Mouse (Mus musculus) embryonic facial prominence, embryonic 12.5 days (tissue): ENCODE data around the gene L2hgdh. TPM values are rescaled to one million over a fixed set of nuclear protein-coding genes. Genes with fewer than 3 reads are reported as not detected.

Experiments used
- ATAC-seq: fragments of 200-750 bp; cut with Nextera tagmentation; 2 replicates; pipeline ENCODE4 v1.8.0; 2017; ENCODE audit not compliant: insufficient number of reproducible peaks, insufficient read depth, low FRiP score, low TSS enrichment
- H3K27ac ChIP-seq: fragments of 300-500 bp; sonication (generic); 2 replicates; pipeline ENCODE4 v1.5.1; 2016; ENCODE audit warnings: mild to moderate bottlenecking
- H3K27me3 ChIP-seq: fragments of 300-500 bp; sonication (generic); 2 replicates; pipeline ENCODE4 v1.6.1; 2016; ENCODE audit warnings: mild to moderate bottlenecking, moderate library complexity
- H3K36me3 ChIP-seq: fragments of 300-500 bp; sonication (generic); 2 replicates; pipeline ENCODE4 v1.6.1; 2016; ENCODE audit warnings: mild to moderate bottlenecking
- H3K4me1 ChIP-seq: fragments of 300-500 bp; sonication (generic); 2 replicates; pipeline ENCODE4 v1.6.1; 2016
- H3K4me2 ChIP-seq: fragments of 300-500 bp; sonication (generic); replicated peaks from 2 replicates; pipeline ENCODE4 v1.6.1; 2016; ENCODE audit warnings: mild to moderate bottlenecking, moderate library complexity
- H3K4me3 ChIP-seq: fragments of 300-500 bp; sonication (generic); 2 replicates; pipeline ENCODE4 v1.5.1; 2016; ENCODE audit warnings: mild to moderate bottlenecking
- H3K9ac ChIP-seq: fragments of 300-500 bp; sonication (generic); 2 replicates; pipeline ENCODE4 v1.6.1; 2016; ENCODE audit warnings: mild to moderate bottlenecking, moderate library complexity
- H3K9me3 ChIP-seq: fragments of 300-500 bp; sonication (generic); 2 replicates; pipeline ENCODE4 v1.6.1; 2016; ENCODE audit warnings: mild to moderate bottlenecking, moderate library complexity
- WGBS: fragments of 180-500 bp; shearing (Covaris S2); methylation state at CpG from one replicate; pipeline ENCODE4 v1.1.7; 2016; 5-methylcytosine and 5-hydroxymethylcytosine counted together
- microRNA counts: library from miRNA; unstranded; fragments of <30 nt; microRNA quantifications from one replicate; lab custom pipeline; 2017
- microRNA-seq: library from miRNA; unstranded; fragments of <30 nt; microRNA quantifications from one replicate; pipeline ENCODE4, GENCODE M21; 2017
- polyA plus RNA-seq: library from polyadenylated mRNA; unstranded; fragments of >200 nt; fragmentation: Nextera tagmentation; extraction: Ambion mirVana; gene quantifications from 2 replicates; pipeline ENCODE4 v1.2.1, GENCODE M21; 2016

The L2hgdh gene
- polyA plus RNA-seq, 1 experiment from 2014 or later, result 21.2 TPM

- no peak for ATAC-seq
- WGBS, result 83% methylated on average over 8 of the region's 8 CpGs
Measured at GRCm38 (mm10) chr12:69645821-69646616, 78.7 kb downstream of the L2hgdh start.

GRCm38 (mm10) chr12:69644877-69645276 is 79.8 kb downstream of the L2hgdh start:
- no peaks in the 10 kb centered on the region for H3K9me3 ChIP-seq
- H3K9ac ChIP-seq, result no peak overlapping the region
- H3K27me3 ChIP-seq, result no peaks in the 10 kb centered on the region
- H3K4me2 ChIP-seq, result no peak overlapping the region
- no peak for ATAC-seq
- H3K27ac ChIP-seq, result no peak overlapping the region
- WGBS, result 83% methylated on average over 3 of the region's 3 CpGs
- H3K4me3 ChIP-seq, result no peak overlapping the region
- no peaks in the 10 kb centered on the region for H3K4me1 ChIP-seq
- H3K36me3 ChIP-seq, result peaks cover 17% of the 10 kb centered on the region

More at GRCm38 (mm10) chr12:69645821-69646616, 78.7 kb downstream of the L2hgdh start:
- Histone ChIP-seq H3K4me2 (no peak overlapping the region), H3K4me1 (no peaks in the 10 kb centered on the region), H3K9me3 (no peaks in the 10 kb centered on the region), H3K27ac (no peak overlapping the region), H3K36me3 (peaks cover 11% of the 10 kb centered on the region), H3K4me3 (no peak overlapping the region), H3K27me3 (no peaks in the 10 kb centered on the region), H3K9ac (no peak overlapping the region)

- H3K4me1 ChIP-seq, result no peaks in the 10 kb centered on the region
- peaks cover 27% of the 10 kb centered on the region for H3K36me3 ChIP-seq
- H3K27ac ChIP-seq, result no peak overlapping the region
- H3K4me3 ChIP-seq, result no peak overlapping the region
- no peaks in the 10 kb centered on the region for H3K27me3 ChIP-seq
- H3K4me2 ChIP-seq, result no peak overlapping the region
- no peak for ATAC-seq
- no peak overlapping the region for H3K9ac ChIP-seq
- no peaks in the 10 kb centered on the region for H3K9me3 ChIP-seq
- 93% methylated on average over 5 of the region's 5 CpGs for WGBS
Measured at GRCm38 (mm10) chr12:69642877-69643276, 81.8 kb downstream of the L2hgdh start.

MicroRNAs encoded within 50 kb of the gene (microRNA counts, 519-probe panel; counts per million panel counts)
- microRNA mmu-miR-681 (lab: Ali Mortazavi, UCI), result 460 counts per million, percentile 65 among the panel's probes with 10 or more counts

Small RNA genes lying within 50 kb of the gene (microRNA-seq; reads per million reads assigned to microRNA genes)
- gene Mir681, result not detected

Other genes starting within 250 kb of the L2hgdh start
- gene Vcpkmt, start 141.8 kb downstream of the L2hgdh start, polyA plus RNA-seq, result 33.6 and 35.2 TPM in 2 replicates
- 11.0 and 13.9 TPM in 2 replicates for gene Sos2, start 43.0 kb downstream of the L2hgdh start, polyA plus RNA-seq
- 24.3 and 28.4 TPM in 2 replicates for gene Atp5s, start 77 bp upstream of the L2hgdh start, polyA plus RNA-seq
- gene Cdkl1, start 66.4 kb upstream of the L2hgdh start, polyA plus RNA-seq, result 0.92 and 1.3 TPM in 2 replicates
- 9.4 and 14.2 TPM in 2 replicates for gene Atl1, start 167.7 kb upstream of the L2hgdh start, polyA plus RNA-seq
- gene Map4k5, start 168.3 kb upstream of the L2hgdh start, polyA plus RNA-seq, result 48.7 and 49.2 TPM in 2 replicates